Mouse (Mus musculus): ENCODE measurements around the gene Hs3st3a1.

Hs3st3a1 gene

DNA sequence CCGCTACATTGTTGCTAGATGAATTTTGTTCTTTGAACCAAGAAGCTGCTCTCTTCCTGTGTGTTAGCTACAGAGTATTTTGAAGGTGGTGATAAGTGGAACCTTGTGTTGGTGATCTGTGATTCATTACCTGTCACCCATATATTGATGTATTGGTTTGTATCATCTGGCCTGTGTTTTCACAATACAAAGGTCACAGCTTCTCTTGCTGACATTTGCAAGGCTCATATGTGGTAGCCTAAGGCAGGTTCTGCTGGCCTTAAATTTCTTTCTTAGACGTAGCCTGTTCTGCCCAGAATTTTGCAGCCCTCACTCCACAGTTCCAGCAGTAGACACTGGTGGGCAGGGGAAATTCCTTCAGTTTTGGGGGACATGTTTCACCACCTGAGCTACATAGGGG lies 125.3 kb downstream of the Hs3st3a1 start:
- DNase-seq = no peak

DNA sequence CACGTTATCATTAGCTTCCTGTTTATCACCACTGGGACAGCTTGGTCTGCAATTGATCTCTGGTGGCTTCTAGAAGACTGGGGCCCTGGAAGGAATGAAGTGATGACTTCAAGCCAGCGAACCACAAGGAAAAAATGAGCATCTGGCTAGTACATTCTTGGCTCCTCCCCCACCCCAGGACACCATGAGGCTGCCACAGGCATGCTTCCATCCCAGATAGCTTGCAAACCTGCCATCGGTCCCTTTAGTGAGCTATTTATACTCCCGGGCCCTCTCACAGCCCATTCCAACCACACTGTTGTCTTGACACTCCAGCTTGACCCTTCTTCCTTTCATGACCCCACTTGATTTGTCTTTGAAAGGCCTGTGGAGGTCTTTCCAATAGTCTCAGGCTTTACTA lies 127.6 kb downstream of the Hs3st3a1 start:
- DNase-seq = no peak

All from embryo, embryonic 11 days (tissue).